Mouse (Mus musculus) frontal cortex, postnatal 36 days (tissue): ENCODE measurements around the gene Ccng1.

Experiments
- DNase-seq, 2 experiments: peaks; one replicate each; pipeline ENCODE4 v3.0.0; 2022; ENCODE audit warnings: low spot score in 2 of 2

Ccng1 gene

DNA sequence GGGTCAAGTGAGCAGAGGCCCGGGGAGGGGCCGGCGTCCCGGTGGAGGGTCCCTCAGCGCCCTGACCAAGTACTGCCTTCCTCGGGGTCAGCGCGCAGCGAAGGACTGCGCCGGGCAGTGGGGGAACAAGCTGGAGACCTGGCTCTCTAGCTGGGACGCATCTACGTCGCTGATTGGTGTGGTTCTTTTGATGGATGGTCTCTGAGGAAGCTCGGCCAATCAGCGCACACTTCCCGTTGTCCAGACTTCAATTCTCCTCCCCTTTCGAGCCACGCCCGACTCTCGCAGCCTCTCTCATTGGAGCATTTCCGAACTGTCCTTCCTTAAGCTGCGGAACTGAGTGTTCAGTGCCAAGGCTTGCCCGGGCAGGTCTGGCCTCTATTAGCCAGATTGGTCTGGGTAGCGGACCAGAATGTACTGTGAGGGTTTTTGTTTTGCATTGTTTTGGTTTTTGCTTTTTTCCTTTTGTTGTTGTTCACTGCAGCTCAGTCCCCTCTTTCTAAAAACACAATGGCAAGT, at the start of gene Ccng1:
Gene Ccng1, minus strand, starts transcription at position 203 of the 519 bp plus-strand sequence.
- peak; percentile 87 to 94 for DNase-seq

DNA sequence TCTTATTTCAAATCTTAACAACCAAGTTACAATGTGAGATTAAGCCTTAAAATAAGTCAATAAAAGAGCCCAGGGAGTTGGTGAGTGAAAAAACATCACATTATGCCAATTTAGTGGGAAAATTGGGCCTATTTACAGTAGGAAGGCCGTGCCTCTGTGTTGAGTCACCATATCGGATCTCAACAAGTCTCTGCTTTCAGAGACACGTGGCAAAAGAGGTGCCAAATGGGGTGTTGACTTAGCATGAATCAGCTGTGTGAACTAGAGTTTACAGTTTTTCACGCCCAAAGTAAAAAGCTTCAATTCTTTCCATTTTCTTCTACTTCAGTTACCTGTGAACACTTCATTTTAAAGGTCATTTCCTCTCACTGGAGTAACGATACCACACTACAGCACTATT, 35.2 kb upstream of the Ccng1 start:
- peak in 1 of 2 experiments; percentile 24 for DNase-seq

DNA sequence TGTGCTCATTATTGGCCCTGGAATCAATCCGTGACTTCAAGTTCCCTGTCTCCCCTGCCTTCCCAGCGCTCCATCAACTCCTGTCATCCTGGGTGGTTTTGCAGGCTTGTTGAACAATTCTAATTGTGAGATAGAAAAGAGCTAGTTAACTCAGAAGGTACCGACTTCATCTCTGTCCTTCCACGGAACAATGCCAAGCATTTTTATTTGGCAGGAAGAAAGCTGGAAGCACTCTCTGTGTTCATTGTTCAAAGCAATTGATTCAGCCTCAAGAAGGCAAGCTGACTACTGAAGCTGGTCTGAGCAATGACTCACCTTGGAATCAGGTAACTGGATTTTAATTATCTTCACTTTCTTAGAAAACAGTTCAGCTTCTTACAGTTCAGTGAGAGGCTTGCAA, 34.6 kb upstream of the Ccng1 start:
- no peak for DNase-seq

DNA sequence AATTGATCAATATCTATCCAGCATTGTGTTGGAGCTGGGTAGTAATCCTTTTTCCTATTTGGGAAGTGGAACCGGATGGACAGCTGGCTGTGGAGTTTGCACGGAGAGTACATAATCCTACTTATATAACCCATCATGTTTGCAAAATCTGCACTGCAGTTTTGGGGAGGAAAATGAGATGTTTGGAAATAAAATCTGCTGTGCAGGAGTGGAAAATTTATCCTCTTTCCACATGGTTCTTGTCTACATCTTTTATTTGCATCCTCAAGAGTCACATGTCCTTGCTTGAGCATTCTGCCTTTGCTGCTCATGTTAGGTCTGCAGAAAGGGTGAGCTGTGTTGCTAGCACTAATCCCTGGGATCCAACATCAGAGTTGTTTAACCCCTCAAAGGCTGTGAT, 31.8 kb upstream of the Ccng1 start:
- peak; percentile 34 to 71 for DNase-seq

DNA sequence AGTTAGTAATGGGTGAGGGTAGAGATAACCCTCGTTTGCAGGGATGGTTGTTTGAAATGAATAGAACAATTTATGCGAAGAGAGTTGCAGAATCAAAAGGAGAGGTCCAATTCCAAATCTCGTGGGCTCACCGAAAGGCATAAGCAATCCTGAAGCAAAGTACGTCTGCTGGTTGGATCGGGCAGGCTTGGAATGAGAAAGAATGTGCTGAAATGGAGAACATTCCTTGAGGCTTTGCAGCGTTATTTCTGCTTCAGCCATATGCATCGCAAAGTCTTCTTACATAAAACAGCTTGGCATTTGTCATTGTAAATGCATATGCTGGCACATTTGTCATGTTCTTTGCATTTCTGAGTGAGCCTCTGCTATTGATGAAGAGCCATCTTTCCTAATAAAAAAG, 29.2 kb upstream of the Ccng1 start:
- peak; percentile 42 to 70 for DNase-seq

DNA sequence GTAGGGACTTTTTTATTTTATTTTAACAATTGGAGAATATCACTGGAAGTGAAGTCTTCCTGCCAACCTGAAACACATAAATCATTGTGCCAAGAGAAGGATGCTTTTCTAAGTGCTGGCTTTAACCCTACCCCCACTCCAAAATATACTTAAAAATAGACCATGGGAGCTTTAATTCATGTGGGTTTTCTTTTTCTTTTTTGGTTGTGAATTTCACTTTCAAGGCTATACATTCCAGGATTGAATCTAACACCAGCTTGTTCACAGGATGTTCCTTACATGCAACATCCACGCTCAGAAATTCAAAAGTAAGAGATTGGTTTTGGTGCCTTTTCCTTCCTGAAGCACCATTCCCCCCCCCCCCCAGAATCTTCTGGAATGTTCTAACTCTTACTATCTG, 28.2 kb upstream of the Ccng1 start:
- DNase-seq = no peak

DNA sequence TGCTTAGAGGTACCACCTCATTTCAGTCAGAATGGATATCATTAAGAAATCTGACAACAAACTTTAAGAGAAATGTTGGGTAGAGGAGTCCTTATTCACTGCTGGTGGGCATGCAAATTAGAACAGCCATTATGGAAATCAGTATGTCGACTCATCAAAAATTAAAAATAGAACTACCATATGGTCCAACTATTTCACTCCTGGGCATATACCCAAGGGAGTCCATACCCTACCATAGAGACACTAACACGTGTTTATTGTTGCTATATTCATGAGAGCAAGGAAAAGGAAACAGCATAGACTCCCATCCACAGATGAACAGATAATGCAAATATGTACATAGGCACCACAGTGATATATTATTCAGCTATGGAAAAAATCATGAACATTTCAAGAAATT, 26.7 kb upstream of the Ccng1 start:
- DNase-seq = no peak

DNA sequence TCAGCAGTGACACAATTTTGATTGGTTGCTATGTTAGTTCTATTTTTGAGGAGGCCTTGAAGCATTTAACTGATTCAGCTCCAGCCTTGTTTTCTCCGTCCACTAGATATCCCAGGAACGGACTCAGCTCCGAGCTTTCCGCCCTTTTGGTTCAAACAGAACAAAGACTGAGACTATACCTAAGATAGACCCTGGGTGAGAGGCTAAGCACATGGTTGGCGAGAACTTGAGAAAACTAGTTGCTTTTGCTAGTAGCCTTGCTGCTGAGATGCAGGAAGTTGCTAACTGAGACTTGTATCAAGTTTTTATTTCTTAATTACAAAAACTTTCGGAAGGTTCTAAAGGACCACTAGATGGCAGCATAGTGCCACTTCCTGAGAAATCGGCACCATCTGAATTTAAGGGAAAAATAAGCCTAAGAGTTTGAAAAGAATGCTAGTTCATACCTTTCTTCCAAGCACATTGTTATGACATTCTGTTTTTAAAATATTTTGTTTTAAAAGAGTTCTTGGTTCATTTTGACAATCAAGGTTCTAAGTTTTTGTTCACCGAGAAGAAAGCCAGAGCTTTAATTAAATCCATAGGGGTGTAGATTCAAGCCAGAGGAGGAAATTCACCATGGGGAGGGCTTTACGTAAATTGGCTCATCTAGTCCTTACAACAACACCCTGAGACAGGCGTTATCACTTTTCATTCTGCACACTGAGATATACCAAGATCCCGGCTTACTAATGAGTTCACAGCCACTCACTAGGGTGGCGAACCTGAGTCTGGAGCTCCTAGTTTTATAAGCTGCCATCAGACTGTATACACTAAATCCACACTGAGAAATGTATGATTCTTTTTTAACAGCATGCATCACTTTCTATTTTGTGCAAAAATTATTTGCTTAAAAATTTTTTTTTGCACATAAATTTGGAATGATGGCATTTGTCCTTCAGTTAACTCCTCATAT, 20.5 kb upstream of the Ccng1 start:
- no peak for DNase-seq

DNA sequence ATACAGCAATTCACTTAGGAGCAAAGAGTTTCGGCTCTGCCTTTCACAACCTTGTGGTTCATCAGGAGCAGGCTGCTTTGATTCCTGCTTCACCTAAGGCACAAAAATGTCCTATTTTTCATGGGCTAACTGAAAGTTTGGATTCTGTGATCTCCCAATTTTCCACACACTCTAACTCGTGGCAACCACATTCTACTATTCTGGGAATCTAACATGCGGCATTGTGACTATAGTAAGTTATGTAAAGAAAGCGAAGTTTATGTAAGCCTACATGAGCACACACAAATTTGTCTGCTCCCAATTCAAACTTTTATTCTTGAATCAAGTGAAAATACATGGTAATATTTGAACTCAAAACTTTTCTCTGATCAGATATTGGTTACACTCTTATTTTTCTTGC, 9.6 kb upstream of the Ccng1 start:
- peak in 1 of 2 experiments; percentile 47 for DNase-seq

DNA sequence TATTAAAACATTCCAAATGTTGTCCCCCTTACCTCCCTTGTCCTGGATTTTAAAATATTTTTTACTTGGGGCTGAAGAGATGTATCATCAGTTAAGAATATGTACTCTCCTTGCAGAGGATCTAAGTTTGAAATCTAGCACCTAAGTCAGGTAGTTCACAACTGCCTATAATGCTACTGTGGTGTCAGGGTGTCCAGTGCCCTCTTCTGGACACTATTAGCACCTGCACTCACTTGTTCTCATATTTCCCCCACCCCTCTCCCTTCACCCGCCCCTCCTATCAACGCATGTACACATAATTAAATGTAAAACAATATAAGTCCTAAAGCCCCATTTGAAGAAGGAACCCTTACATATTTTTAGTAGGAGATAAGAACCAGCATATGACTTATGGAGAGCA, 8.3 kb upstream of the Ccng1 start:
- DNase-seq = no peak

DNA sequence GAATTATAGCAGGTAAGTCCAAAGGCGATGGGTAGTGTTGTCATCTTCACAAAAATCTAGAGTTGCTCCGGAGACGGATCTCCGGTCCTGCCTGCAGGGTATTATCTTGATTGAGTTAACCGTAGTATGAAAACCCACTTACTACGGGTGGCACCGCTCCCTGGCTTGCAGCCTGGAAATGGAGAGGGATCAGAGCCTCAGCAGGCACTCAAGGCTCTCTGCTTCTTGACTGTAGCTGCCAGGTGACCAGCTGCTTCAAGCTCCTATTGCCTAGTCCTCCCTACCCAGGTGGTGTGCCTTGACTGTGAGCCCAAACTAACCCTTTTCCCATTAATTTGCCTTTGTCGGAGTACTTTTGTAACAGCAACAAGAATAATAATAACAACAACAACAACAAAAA, 4.8 kb upstream of the Ccng1 start:
- DNase-seq = no peak

DNA sequence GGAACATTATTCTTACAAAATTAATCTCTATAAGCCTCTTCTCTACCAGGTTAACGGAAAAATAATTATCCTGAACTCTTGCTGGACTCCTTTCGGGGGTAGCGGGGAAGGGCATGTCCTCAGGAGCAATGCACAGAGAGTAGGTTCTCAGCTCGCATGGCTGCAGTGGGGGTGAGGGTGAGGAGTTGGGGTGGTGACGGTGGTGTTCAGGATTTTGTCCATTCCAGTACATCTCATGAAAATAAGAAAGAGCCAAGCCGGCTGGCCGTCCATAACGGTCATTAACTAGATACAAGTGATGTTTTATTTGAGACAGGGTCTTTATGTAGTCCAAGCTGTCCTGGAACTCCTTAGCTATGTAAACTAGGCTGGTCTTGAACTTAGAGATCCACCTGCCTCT, 857 bp upstream of the Ccng1 start:
- DNase-seq = no peak

DNA sequence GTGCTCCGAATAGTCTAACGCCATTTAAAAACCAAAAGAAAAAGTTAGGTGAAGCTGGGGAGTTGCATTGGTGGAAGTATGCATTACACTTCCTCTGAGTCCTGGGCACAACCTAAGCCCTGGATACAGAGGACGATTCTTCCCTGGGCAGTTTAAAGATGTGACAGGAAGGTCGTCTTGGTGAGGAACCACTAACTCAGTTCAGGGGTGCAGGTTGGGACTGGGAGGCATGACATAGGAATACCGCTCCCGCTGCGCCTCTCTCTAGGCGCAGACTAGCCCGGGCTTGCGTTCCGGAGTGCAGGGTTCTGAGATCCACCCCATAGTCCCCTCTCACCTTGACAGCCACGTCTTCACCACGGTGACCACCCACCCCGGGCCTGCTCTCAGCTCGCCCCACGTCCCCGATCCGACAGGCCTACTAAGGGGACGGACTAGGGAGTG, 425 bp downstream of the Ccng1 start:
- no peak for DNase-seq

DNA sequence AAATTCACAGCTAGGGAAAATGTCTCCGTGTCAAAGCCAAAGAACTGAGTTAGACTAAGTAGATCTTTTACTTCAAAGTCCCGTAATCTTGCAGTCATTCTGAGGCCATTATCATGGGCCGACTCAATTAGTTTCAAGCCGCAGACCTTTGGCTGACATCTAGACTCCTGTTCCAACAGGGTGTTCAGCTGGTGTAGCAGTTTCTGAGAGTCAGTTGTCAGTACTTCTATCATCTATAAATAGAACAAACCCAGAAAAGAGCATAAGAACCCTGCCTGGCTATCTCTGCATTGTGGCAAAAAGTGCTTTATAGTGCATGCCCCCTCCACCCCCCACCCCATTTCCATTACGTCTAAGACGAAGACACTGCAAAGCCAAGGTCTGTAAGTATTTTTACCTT, 1.3 kb downstream of the Ccng1 start:
- no peak for DNase-seq

DNA sequence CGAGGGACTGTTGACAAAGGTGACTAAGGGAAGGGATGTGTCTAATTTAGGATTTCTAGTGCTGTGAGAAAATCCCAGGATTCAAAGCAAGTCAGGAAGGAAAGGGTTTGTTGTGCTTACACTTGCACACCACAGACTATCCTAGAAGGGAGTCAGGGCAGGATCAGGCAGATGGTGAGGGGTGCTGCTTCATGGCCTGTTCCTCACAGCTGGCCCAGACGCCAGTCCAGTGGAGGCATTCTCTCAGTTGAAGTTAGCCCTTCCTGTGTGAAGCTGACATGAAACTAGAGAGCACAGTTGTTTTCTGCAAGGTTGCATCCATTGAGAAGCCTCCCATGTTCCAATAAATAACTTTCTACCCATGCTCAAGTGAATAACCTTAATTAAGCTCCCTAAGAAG, 7.4 kb downstream of the Ccng1 start:
- no peak for DNase-seq

DNA sequence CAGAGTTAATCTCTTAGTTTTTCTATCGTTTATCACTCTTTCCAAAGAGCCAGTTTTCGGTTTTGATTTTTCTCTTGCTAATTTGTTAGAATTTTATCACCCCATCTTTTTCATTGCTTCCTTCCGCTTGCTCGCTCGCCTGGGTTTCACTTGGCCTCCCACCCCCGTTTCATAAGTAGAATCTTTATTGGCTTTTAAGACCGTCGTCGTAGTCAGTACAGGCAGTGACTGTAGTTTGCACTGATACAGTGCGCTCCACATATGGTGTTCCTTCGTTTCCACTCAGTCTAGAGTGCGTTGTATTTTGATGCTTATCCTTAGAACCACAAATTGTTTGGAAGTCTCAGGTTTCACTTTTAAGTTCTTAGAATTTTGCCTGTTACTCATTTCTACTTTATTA, 8.8 kb downstream of the Ccng1 start:
- DNase-seq = no peak

DNA sequence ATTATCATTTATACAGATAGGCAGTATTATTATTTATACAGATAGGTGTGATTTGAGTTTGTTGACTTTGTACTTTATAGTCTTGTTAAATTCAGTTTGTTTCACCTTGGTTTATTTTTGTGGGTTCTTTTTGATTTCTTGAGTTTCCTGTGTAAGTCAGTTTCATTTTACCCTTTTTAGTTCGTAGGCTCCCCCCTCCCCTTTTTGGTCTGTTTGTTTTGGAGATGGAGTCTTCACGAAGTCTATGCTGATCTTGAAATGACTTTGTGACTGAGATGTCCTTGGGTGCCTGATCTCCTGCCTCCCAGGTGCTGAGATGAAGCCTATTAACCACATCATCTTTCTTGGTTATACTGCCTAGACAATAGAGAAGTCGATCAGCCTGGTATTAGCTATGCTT, 10.8 kb downstream of the Ccng1 start:
- no peak for DNase-seq

DNA sequence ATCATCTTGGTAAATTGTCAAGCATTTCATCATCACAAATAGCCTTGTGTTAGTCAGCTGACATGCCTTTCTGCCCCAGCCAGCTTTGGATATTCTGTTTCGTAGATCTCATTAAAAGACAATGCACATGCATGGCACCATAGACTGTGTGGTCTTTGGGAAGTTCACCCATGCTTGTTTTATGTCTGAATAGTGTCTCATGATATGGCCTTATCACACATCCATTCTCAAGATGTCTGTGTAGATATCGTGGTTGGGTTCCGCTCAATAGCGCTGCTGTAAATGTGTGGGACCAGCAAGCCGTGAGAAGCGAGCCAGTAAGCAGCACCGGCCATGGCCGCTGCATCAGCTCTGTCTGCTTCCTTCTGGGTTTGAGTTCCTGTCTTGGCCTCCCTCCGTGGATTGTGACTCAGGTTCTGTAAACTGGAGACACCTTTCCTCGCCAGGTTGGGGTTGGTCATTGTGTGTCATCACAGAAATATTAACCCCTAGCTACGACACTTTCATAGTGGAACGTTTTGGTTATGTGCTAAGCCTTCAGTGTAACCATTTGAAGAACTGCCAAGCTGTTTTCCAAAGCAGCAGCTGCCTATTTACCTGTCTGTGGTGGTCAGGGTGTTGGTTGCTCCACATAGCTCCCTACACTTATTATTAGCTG, 13.4 kb downstream of the Ccng1 start:
- no peak for DNase-seq

DNA sequence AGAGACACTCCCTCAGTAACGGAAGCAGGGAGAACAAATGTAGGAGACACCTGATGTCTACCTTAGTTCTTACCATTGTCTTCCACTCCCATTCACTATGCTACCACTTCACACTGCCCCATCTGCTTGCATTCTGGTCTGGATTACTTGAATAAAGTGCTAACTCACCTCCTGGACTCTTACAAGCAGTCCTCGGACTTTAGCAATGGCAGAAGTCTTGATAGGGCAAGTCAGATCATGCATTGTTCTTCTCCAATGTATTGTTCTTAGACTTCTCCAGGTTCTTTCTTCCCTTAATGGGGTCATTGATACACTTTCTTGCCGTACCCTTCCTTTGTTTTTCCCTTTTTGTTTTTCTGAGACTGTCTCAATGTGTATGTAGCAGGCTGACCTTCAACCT, 17.7 kb downstream of the Ccng1 start:
- DNase-seq = no peak

DNA sequence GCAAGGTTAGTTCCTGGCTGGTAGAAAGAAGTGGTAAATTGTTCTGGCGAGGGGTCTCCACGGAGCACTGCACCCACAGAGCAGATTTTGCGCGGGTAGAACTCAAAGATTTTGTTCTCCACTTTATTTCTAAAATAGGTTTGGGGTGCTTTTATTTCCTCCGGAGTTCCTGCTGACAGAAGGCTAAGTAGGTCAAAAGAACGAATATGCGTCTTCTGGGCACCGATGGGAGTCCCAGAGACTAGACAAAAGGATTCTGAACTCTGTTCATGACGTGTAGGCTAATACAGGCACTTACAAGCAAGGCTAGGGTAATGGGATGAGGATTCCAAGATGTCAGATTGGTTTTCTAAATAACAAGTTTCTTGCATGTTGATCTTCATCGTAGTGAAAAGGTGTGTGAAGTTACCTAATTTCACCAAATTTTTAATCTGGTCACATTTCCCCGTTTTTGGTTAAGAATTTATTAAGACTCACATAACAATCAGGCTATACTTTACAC, 20.8 kb downstream of the Ccng1 start:
- DNase-seq = no peak

DNA sequence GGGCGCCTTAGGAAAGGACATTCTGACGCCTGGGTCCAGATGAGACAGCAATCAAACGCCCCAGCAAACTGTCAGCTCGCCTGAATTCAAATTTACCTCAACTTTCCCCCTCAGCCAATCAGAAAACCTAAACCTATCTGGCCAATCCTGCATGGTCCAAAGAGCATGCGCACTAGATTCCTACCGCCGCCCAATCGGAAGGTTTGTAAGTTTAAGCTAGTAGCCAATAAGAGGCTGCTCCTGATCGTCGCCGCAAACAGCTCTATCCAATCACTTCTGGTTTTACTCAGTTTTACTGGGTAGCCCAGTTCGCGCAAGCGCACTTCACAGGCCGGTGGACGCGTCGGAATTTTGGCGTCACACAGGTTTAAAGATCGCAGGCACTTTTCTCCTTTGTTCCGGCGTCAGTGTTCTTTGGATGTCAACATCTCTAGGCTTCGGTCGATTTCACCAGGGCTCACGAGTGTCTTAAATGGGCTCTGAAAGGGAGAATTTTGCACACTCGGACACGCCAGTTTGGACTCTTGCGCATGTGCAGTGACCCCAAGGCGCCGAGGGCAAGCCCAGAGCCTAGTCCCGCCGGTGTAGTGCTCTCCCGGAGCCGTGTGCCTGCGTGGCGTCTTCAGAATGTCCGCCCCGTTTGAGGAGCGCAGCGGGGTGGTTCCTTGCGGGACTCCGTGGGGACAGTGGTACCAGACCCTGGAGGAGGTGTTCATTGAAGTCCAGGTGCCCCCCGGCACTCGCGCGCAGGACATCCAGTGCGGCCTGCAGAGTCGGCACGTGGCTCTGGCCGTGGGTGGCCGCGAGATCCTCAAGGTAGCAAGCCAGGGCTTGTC, 21.6 kb downstream of the Ccng1 start, which contains the start of the genes Hmmr and Nudcd2:
Gene Hmmr, minus strand, starts transcription at position 84 of the 836 bp plus-strand sequence.
Gene Nudcd2, plus strand, starts transcription at position 329 of the 836 bp plus-strand sequence.
- DNase-seq = peak; percentile 92 to 98

DNA sequence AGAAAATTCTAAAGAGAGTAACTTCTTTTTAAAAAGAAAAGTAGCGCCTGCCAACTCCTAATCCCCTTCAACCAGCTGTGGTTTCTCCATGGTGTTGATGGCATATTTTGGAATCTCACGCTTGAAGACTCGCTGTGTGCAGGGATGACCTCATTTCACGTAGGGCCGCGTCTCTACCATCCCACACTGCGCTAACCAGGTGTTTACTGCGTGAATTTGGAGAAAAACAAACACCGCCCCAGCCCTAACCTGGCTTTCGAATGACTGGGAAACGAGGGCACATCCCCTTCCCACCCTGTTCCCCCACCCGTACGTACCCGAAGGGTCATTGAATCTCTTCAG, 22.1 kb downstream of the Ccng1 start:
- DNase-seq = no peak
